Mouse (Mus musculus) thymus, postnatal 25 days (tissue): ENCODE data around the gene Hddc3.

Experiments
- DNase-seq: peaks from one replicate; pipeline ENCODE4 v3.0.0; 2022

Gene Hddc3

DNA sequence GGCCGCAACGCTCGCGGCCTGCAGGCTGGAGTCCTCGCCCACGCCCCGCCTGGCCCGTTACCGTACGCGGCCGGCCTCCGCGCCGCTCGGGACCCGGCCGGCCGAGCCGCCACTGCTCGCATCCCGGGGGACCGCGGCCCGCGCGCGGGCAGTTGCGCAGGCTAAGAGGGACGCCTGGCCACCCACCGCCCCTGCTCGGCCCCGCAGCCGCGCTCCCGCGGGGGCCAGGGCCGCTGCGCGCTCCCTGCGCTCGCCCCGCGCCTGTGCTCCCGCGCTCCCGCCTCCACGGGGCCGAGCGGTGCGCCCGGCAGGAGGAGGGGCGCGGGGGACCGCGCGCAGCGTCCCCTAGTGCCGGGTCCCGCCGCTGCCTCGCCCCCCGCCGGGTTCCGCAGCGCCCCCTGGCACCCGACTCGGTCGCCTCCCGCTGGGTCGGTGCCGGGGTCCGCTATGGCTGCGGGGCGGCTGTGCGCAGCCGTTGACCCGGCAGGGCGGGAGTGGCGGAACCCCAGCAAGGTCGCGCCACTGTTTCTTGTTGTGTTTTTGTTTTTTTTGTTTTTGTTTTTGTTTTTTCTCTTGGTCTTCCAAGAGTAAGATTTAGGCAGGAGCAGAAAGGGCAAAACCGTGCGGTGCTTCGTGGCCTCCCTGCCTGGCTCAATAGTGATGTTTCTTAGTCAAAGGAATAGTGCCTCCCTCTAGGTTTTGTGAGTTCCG, 28.3 kb downstream of the Hddc3 start, which contains the start of gene Man2a2:
Man2a2 (minus strand) TSS at position 335 of the 711 bp plus-strand sequence.
- DNase-seq = peak; percentile 93

- DNase-seq = no peak
Observed at GRCm38 (mm10) chr7:80372166-80372565, 29.3 kb downstream of the Hddc3 start.

DNA sequence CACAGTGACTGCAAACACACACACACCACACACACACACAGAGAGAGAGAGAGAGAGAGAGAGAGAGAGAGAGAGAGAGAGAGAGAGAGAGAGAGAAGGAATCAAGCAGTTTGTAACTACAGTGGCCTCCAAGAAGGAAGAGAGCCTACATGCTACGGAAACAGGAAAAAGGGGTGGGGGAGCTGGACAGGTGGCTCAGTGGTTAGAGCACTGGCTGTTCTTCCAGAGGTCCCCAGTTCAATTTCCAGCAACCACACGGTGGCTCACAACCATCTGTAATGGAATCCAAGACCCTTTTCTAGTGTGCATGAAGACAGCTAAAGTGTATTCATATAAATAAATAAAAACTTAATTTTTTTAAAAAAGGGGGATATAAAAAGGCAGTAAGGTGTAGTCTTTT, 29.8 kb downstream of the Hddc3 start:
- no peak for DNase-seq

- DNase-seq = no peak
Observed at GRCm38 (mm10) chr7:80373352-80373751, 30.4 kb downstream of the Hddc3 start.

- DNase-seq = peak; percentile 50
Observed at GRCm38 (mm10) chr7:80373850-80374249, 30.9 kb downstream of the Hddc3 start.

DNA sequence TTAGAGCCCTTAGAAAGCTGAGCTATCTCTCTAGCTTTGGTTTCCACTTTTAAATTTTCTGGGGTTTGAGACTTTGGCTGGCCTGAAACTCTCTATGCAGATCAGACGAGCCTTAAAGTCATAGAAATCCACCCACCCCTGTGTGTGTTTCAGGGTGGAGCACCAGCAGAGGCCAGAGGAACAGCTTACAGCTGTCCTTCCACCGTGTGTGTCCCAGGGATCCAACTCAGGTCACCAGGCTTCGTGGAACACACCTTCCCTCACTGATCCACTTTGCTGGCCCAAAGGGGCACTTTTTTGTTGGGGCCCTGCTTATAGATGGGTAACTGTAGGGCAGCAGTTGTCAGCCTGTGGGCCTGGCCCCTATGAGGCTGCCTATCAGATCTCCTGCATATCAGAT, 31.4 kb downstream of the Hddc3 start:
- DNase-seq = no peak

- no peak for DNase-seq
Observed at GRCm38 (mm10) chr7:80374733-80375132, 31.8 kb downstream of the Hddc3 start.

- peak; percentile 18 for DNase-seq
Observed at GRCm38 (mm10) chr7:80375376-80376039, 32.6 kb downstream of the Hddc3 start.

DNA sequence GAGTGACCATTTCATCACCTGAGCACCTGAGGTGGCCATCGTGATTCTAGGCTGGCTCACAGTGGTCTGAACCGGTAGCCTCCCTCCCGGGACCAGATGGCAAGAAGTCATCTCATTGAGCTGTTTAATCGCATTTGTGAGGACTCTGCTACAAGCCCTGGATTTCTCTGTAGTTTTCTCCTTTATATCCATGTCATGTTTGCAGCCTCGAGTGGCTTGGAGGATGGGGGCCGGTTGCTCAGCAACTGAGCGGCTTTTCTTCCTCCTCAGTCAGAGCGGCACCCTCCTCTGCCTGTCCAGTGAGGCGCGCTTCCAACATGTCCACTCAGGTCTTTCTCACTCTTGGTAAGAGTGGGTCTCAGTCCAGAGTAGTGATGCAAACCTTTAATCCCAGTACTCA, 33.3 kb downstream of the Hddc3 start:
- DNase-seq = no peak

- DNase-seq = peak; percentile 70
Observed at GRCm38 (mm10) chr7:80377471-80377870, 34.6 kb downstream of the Hddc3 start.

DNA sequence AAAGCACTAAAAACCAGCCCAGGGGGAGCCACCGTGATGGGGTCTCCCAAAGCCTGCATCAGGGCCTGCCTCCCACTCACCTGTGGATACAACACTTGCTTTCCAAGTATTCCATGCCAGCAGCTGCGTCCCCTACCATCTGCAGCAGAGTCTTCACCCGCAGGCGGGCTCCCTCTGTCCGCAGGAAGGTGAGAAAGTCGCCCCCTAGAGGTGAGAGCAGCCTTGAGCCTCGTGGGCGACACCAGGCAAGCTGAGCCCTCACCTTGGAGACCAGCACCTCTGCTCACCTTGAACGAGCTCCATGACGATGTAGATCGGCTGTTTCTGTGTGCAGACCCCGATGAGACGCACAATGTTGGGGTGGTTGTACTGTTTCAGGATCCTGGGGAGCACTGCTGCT, 36.6 kb downstream of the Hddc3 start:
- DNase-seq = peak; percentile 58

DNA sequence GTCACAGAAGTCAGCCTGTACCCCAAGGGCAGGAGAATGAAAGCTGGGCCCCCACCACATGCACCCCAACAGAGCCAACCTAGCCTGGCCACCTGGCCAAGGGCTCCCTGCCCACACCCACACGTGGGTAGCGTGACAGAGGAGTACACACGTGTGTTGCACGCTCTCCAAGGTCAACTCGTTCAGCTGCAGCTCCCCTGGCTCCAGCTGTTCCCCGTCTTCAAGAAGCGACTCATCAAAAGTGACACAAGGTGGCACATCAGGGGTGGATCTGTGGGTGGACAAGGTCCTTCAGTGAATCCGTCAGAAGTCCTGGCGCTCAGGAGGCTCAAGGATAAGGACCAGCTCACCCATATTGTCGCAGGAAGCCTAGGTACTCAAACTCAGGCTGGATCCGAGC, 40.0 kb downstream of the Hddc3 start:
- DNase-seq = no peak

GRCm38 (mm10) chr7:80386235-80386930, 43.5 kb downstream of the Hddc3 start:
- peak; percentile 88 for DNase-seq

- DNase-seq = no peak
Observed at GRCm38 (mm10) chr7:80387033-80387632, 44.2 kb downstream of the Hddc3 start.

- no peak for DNase-seq
Observed at GRCm38 (mm10) chr7:80387633-80388543, 45.0 kb downstream of the Hddc3 start, which contains the start of gene Fes. Gene Fes, minus strand, starts transcription at chr7:80387946.

DNA sequence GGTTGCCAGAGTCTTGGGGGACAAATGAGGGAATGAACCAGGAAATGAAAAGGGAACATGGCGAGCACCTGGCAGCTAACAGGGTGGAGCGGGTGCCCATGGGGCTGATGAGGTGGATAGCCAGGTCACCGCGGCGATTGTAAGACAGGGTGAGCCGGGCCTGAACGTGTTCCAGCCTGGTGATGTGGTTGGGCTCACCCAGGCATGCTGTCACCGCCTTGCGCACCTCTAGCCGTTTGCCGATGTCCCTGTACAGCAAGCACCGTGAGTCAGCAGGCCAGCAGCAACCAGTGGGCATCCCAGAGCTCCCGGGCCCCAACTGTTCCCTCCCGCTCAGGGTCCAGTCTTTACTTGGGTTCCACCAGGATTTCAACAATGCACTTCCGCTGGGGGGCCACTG, 49.2 kb downstream of the Hddc3 start:
- no peak for DNase-seq

DNA sequence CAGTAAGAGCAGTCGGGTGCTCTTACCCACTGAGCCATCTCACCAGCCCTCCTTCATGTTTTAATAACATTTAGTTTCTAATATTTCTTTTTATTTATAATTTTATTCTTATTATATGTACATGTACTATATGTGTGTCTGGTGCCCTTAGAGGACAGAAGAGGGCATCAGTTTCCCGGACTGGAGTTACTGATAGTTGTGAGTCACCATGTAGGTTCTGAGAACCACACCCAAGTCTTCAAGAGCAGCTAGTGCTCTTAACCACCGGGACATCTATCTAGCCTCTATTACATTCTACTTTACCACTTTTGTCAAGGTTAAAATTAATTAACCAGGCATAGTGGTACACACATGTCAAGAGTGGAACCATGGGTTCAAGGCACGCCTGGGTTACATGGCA, 51.7 kb downstream of the Hddc3 start:
- no peak for DNase-seq

GRCm38 (mm10) chr7:80396427-80396826, 53.5 kb downstream of the Hddc3 start:
- peak; percentile 19 for DNase-seq

GRCm38 (mm10) chr7:80397986-80398385, 55.1 kb downstream of the Hddc3 start:
- DNase-seq = no peak

DNA sequence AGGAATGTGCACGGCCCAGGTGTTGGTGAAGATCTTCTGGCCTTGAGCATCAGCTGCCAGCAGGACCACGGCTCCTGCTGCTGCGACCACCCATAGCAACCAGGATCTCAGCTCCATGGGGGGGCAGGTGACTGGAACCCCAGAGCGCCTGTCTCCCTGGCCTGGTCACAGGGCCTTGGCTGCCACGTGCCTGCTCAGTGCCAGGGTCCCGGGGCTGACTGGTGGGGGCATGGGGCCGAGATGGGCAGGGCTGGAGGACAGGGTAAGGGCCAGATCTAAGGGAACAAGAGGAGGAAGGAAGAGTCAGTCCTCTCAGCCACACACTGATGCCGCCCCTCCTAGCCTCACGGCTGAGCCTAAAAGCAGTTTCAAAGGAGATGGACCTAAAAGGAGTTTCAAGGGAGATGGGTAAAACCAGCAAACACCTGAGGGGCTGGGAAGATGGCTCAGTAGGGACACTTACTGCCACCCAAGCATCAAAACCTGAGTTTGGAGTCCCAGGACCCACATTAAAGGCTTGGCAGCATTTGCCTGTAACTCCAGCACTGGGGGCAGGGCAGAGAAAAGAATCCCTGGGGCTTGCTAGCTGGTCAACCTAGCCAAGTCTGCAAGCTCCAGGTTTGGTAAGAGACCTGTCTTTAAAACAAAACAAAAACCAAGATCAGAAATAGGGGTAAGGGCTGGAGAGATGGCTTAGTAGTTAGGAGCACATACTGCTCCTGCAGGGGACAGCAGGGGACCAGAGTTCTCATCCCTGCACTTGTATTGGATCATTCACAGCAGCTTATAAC, 55.9 kb downstream of the Hddc3 start:
- no peak for DNase-seq

GRCm38 (mm10) chr7:80400099-80400498, 57.2 kb downstream of the Hddc3 start:
- no peak for DNase-seq
